Mouse (Mus musculus): ENCODE results near the gene Cfd. TPM values are rescaled to one million over a fixed set of nuclear protein-coding genes. Genes with fewer than 3 reads are reported as not detected.
"Not testable (repeated sequence)": the region's sequence is repeated elsewhere in the genome, so short reads cannot be mapped to it uniquely, and the experiment has no call there.

Gene Cfd
- total RNA-seq, 2 experiments from 2014 or later, result not detected

DNA sequence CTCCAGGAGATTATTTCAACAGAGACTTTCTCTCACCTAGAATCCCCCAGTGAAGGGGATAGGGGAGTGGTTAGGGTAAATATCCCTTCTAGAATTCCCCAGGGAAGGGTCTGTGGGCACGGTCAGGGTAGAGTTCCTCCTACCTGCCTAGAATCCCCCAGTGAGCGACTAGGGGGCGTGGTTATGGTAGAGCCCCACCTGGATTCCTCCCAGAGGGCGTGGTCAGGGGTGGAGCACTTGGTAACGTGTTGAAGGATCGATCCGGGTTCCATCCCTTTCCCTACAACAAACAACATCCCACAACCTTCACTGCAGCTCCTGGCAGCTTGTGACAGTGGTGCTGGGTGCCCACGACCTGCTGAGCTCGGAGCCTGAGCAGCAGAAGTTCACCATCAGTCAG is 9.9 kb upstream of the Cfd start:
- intact Hi-C loops (cut with DNase I), result no loop called here
- DNase-seq (ENCODE audit: extremely low spot score in 1 of 2, low spot score in 2 of 2), result no peak

DNA sequence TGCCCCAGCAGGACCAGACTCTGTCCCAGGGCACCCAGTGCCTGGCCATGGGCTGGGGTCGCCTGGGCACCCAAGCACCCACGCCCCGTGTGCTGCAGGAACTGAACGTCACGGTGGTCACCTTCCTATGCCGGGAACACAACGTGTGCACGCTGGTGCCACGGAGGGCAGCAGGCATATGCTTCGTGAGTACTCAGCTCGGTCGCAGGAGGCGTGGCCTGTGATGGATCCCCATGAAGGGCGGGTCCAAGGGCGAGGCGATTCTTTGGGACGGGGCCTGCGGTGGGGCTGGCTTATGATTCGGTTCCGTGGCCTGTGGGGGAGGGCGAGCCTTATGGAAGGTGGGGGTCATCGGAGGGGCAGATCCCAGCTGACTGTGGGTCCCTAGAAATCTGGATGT is 8.7 kb upstream of the Cfd start:
- DNase-seq (ENCODE audit: extremely low spot score in 1 of 2, low spot score in 2 of 2), result peak in 1 of 2 experiments; percentile 57
- intact Hi-C loops (cut with DNase I), result no loop called here

DNA sequence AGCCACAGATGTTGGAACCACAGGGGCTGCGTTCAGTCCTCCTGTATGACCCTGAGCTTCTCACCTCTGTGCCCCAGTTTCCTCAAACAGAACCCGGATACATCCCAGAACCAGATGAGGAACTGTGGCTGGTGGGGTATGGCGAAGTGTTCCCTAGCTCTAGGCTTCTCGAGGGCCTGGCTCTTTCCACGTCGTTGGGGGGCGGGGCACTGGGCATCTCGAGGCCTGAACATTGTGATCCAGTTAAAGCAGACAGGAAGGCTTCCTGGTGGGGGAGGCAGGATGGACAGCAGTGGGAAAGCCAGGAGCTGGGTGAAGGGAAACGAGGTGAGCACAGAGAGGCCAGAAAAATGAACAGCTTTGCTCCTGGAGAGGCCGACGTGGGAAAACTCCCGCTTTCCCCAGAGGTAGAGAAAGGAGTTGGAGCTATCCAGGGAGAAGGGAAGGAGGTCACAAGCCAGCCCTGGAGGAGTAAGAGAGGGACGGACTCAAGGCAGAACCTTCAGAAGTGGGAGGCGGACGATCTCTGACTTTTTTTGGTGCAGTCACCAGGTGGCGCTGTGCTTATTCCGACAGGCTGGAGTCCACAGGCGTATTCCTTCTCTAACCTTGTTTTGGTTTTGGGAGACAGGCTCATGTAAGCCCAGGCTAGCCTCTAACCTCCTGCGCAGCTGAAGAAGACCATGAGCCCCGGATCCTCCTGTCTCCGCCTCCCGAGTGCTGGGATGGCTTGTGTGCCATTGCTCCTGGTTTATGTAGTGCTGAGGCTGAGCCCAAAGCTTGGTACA is 7.2 kb upstream of the Cfd start:
- intact Hi-C loops (cut with DNase I), result no loop called here
- DNase-seq (ENCODE audit: extremely low spot score in 1 of 2, low spot score in 2 of 2), result peak; percentile 59 to 86

DNA sequence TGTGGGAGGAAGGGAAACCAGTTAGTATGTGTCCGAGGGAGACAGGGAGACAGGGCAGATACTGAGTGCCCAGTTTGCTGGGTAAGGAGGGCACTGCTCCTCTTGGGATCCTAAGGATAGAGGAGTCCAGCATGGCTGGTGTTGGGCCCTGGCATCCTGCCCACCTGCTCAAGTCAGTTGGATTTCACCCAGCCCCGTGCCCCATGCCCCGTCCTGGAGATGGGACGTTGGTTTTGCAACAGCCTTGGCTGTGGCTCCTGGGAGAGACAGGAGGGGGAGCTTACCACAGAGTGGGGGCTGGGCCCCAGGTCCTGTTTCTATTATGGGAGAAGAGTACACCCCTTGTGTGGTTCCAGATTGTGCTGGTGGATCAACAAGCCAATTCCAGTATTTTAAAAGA is 6.2 kb upstream of the Cfd start:
- intact Hi-C loops (cut with DNase I), result no loop called here
- peak in 1 of 2 experiments; percentile 60 for DNase-seq (ENCODE audit: extremely low spot score in 1 of 2, low spot score in 2 of 2)

DNA sequence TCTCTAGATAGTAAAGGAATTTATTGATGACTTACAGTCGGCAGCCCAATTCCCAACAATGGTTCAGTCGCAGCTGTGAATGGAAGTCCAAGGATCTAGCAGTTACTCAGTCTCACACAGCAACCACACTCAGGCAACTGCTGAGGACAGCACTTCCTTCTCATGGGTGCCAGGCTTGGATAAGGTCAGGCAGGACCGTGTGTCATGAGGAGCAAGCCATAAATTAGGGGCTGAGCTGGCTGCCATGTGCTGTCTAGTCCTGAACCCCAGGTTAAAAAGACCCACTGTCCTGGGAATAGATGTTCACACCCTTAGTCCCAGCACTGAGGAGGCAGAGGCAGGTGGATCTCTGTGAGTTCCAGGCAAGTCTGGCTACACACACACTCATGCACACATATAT is 5.7 kb upstream of the Cfd start:
- intact Hi-C loops (cut with DNase I), result loop anchor here (5.0 kb wide), 1 partner anchor 37 kb away; the partner anchor contains the start of gene R3hdm4
- DNase-seq (ENCODE audit: extremely low spot score in 1 of 2, low spot score in 2 of 2), result not testable (repeated sequence)

DNA sequence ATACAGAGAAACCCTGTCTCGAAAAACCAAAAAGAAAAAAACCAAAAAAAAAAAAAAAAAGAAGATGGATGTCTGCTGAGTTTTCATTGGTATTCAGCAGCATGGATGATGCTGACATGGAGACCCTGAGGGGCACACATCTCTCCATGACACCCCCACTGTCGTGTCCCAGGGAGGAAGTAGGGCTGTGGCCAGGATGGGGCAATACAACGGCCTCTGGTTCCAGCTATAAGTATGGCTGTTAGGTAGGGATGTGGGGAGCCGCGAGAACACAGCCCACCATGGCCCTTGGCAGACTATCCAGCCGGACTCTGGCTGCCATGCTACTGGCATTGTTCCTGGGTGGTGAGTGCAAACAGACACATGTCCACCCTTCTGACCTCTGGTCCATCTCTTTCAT is 4.6 kb upstream of the Cfd start, which contains the start of gene Elane:
Elane (plus strand) TSS at position 194 of the 400 bp plus-strand sequence.
- DNase-seq (ENCODE audit: extremely low spot score in 1 of 2, low spot score in 2 of 2), result no peak
- intact Hi-C loops (cut with DNase I), result loop anchor here (5.0 kb wide), 1 partner anchor 36 kb away; the partner anchor contains the start of gene R3hdm4

DNA sequence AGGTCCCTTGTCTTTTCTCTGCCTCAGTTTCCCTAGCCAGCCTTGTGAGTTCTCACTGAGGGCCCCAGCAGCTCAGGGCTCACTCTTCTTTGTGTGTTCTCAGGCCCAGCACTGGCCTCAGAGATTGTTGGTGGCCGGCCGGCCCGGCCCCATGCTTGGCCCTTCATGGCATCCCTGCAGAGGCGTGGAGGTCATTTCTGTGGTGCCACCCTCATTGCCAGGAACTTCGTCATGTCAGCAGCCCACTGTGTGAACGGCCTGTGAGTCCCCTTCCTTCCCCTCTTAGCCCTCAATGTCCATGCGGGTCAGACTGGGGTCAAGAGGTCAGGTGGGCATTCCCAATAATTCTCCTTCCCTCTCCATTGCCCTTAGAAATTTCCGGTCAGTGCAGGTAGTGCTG is 4.0 kb upstream of the Cfd start:
- intact Hi-C loops (cut with DNase I), result loop anchor here (5.0 kb wide), 1 partner anchor 36 kb away; the partner anchor contains the start of gene R3hdm4
- no peak for DNase-seq (ENCODE audit: extremely low spot score in 1 of 2, low spot score in 2 of 2)

DNA sequence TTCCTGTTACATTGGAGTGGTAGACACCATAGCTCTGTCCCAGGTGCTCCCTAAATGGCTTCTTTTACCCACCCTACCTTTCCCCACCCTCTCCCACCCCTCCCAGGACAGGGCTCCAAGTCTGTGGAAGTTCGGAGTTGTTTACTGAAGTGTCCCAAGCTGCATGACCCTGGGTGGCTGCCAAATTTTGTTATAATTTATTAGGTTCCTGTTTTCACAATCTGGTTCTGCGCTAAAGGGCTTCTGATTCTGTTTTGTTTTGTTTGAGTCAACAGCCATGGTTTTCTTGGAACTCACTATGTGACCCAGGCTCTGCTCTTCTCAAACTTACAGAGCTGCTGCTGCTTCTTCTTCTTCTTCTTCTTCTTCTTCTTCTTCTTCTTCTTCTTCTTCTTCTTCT is 1.3 kb upstream of the Cfd start:
- intact Hi-C loops (cut with DNase I), result loop anchor here (5.0 kb wide), 1 partner anchor 33 kb away; the partner anchor contains the start of gene R3hdm4
- DNase-seq (ENCODE audit: extremely low spot score in 1 of 2, low spot score in 2 of 2), result no peak

DNA sequence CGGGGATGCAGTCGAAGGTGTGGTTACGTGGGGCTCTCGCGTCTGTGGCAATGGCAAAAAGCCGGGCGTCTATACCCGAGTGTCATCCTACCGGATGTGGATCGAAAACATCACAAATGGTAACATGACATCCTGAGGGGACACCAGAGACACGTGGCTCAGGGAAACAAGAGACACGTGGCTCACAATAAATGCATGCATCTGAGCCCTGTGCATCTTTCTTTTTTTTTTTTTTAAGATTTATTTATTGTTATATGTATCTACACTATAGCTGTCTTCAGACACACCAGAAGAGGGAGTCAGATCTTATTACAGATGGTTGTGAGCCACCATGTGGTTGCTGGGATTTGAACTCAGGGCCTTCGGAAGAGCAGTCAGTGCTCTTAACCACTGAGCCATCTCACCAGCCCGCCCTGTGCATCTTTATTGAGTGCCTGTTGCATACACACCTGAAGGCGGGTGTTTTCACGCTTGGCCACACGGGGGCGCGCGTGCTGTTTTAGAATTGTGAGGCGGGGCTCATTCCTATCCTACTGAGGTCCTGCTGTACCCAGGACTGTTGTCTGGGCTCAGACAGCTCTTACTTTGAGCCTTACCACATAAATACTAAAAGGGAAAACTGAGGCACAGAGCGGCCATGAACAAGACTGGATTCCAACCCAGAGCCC is 1.9 kb downstream of the Cfd start:
- peak; percentile 51 to 78 for DNase-seq (ENCODE audit: extremely low spot score in 1 of 2, low spot score in 2 of 2)
- intact Hi-C loops (cut with DNase I), result not testable (repeated sequence)

DNA sequence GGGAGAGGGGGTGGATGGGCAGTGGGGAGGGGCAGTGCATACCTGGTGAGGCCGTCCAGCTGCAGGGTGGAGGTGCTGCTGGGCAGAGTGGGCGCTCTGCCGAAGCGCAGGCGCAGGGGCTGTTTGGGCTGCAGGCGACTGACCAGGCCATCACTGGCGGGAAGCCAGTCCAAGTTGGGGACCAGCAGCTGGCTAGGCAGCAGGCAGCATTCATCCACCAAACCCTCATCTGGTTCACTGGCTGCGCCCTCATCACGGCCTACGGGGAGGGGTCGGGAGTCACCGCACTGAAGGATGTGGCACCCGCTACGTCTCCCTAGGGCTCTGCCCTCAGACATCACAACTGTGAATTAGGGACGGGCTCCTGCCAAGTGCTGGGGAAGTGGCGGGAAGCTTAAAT is 5.7 kb downstream of the Cfd start:
- DNase-seq (ENCODE audit: extremely low spot score in 1 of 2, low spot score in 2 of 2), result no peak
- intact Hi-C loops (cut with DNase I), result no loop called here

DNA sequence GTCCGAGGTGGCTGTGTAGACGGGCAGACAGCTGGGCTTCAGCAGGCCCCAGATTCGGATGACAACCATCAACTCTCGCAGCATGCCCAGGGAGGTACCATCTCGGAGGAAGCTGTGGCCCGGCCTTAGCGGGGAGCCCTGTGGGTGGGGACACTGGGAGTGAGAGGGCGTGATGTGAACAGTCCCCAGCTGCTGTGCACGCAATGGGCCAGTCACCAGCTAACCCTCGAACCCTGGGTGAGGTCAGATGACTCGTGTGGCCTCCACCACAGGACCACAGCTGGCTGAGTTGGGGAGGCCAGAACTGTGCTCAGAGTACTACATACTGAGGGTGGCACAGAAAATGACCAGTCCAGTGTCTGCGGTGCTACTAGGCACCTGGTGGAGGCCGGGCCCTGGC is 6.2 kb downstream of the Cfd start:
- intact Hi-C loops (cut with DNase I), result no loop called here

DNA sequence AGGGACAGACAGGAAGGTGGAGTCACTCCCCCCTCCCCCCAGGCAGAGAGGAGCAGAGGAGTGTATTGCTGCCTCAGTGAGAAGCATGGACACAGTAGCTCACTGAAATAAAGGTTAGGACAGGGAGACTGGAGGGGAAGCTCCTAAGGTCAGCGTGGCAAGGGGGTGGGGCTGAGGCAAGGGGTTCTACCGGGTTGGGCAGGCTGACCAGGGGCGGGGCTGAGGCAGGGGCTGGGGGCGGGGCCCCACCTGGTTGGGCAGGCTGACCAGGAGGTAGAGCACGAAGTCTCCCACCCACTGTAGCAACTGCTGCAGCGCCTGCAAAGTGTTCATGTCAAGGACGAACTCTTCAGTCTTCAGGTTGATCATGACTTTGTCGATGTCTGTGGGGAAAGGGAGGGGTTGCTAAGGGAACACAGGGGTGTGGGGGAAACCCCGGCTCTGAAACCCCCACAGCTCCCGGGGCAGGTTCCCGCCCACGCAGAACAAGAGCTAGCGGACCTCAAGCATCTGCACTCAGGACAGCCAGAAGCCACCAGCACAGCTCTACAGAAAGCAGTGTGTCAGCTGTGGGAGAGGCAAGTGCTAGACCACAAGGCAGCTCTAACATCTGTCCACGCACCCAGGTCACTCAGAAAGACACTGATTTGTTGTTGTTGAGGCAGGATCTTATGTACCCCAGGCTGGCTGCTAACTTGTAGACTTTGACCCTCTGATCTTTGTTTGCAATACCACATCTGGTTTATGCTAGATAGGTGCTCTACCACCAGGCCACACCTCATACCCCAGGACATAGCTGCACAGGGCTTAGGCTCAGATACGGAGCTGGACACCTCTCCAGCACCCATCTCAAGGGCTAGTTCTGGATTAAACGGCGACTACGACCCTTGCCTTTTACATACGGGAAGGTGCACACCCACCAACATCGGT is 6.9 kb downstream of the Cfd start:
- no peak for DNase-seq (ENCODE audit: extremely low spot score in 1 of 2, low spot score in 2 of 2)
- intact Hi-C loops (cut with DNase I), result no loop called here

More for the DNA sequence above, 6.2 kb downstream of the Cfd start:
- DNase-seq (ENCODE audit: extremely low spot score in 1 of 2, low spot score in 2 of 2), result no peak

DNA sequence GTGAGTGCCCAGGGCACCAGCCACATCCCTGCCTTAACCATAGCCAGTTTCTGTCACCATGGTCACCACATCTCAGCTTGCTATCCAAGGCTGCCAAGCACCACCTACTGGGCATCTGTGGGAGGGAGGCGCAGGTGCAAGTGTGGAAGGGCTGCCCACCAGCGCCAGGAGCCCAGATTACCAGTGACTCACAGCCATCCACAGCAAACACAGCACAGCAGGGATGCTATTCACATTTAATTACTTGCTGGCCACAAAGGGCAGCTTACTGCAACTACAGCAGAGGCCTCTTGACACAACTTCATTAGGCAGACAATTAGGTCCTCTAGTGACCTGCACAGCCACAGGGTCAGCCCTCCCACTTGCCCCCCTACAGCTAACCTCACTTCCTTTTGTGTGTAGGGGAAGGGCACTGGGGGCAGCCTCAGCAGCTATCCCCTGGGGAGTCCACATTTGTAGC is 10.3 kb downstream of the Cfd start:
- intact Hi-C loops (cut with DNase I), result no loop called here
- DNase-seq (ENCODE audit: extremely low spot score in 1 of 2, low spot score in 2 of 2), result no peak

DNA sequence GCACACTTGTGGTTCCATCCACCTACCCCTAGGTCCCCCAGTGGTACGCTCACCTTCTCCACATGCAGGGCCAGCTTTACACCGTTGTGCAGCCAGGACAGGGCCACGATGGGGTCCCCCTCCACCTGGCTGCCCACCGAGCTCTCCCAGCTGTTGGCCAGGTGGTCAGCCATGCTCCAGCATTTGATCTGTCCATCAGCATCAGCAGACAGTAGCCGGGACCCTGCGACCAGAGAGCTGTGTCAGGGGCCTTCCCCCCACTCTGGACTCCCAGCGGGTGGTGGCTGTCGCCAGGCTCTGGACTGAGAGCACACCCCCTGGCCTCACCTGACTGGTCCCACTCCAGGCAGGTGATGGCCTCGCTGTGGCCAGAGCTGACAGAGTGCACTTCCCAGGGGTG is 16.1 kb downstream of the Cfd start:
- intact Hi-C loops (cut with DNase I), result no loop called here

DNA sequence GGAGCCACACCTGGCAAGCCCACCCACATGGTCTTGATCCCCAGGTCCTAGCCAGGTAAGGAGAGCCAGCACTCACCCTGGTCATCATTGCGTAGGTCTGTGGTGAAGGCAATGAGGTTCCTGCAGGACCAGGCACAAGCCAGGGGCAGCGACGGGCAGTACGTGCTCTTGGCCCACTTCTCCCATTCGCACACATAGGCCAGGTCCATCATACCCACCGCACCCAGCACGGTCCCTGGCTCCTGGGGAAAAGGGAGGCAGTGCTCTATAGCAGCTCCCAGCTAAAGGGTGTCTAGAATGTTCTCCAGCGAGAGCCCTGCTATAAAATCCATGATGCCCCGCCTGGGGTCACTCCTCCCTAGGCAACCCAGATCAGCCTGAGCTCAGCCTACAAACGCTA is 16.8 kb downstream of the Cfd start:
- intact Hi-C loops (cut with DNase I), result no loop called here

More for the DNA sequence above, 16.1 kb downstream of the Cfd start:
- DNase-seq (ENCODE audit: extremely low spot score in 1 of 2, low spot score in 2 of 2), result no peak

DNA sequence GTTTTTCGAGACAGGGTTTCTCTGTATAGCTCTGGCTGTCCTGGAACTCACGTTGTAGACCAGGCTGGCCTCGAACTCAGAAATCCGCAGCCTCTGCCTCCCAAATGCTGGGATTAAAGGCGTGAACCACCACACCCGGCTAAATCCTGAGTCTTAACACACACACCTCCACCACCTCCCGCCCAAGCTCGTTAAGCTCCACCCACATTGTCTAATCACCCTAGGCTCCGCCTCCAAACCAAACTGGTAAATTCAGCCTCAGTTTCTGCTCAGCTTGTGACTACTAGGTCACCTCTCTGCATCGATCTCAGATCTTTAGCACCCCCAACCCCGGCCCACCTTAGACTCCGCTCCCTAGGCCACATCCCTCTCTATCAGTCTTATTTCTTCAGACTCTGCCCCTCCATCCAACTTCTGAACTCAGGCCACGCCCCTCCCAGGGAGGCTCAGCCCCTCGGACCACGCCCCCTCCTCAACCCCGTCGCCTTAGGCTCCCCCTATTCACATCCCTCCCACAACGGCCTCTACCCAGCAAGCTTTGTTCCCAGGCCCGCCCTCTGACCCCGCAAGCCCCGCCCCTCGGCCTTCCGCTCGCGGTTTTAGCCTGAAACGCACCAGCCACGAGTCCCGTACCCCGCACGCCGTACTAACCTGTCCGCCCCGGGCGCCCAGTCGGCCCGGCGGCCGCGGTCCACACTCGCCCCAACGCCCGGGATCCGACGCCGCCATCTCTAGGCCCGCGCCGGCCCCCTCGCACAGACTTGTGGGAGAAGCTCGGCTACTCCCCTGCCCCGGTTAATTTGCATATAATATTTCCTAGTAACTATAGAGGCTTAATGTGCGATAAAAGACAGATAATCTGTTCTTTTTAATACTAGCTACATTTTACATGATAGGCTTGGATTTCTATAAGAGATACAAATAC is 17.8 kb downstream of the Cfd start, which contains the start of gene Med16:
Med16 (minus strand) TSS at position 757 of the 925 bp plus-strand sequence.
- intact Hi-C loops (cut with DNase I), result no loop called here
- peak; percentile 90 to 97 for DNase-seq (ENCODE audit: extremely low spot score in 1 of 2, low spot score in 2 of 2)

More for the DNA sequence above, 16.8 kb downstream of the Cfd start:
- DNase-seq (ENCODE audit: extremely low spot score in 1 of 2, low spot score in 2 of 2), result no peak

DNA sequence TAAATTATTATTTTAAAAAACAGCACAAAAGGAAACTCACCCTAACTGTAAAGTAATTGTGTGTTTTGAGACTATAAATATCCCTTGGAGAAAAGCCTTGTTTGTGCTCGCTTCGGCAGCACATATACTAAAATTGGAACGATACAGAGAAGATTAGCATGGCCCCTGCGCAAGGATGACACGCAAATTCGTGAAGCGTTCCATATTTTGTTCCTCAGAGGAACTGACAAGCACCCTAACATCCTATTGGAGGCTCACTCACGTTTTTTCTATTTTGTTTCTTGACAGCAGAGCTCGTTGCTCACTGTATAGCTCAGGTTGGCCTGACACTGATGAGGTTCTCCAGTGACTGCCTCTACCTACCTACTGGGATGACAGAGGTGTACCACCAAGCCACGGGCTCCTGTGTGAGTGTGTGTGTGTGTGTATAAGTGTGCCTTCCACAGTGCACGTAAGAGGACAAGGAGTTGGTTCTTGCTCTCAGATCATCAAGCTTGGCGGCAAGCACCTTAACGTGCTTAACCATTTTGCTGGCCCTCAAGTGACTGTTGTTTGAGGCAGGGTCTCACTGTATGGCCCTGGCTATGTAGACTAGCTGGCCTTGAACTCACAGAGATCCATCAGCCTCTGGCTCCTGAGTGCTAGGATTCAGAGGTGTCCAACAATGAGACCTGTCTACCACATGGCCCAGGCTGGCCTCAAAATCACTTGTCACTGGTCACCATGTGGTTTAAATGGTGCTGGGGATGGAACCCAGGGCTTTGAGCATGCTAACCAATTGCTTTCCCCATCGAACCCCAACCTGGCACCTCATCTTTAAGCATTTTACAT is 18.7 kb downstream of the Cfd start:
- peak in 1 of 2 experiments; percentile 72 for DNase-seq (ENCODE audit: extremely low spot score in 1 of 2, low spot score in 2 of 2)
- intact Hi-C loops (cut with DNase I), result no loop called here

All from left cerebral cortex, postnatal 10 days (tissue).